Mouse (Mus musculus): ENCODE measurements around the gene Polrmt.
A peak's percentile ranks its signal among the peaks of the same experiment; 100 is the strongest.

The Polrmt gene

DNA sequence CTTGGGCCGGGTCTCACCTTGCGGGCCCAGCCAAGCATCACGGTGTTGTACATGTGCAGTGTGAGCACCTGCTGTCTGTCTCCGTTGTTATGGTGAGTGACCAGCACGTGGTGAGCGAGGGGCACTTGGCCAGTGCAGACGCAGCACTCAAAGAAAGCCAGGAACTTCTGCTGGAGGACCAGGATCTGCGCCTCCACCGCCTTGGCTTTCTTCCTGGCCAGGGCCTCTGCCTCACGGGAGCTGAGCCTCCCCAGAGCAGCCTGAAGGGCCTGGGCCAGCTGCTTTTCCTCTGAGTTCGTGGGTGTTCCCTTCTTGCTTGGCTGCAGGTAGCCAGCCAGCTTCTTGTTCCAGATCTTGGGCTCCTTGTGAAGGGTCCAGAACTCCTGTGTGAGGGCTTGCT is 3.2 kb downstream of the Polrmt start:
- no peak for DNase-seq (ENCODE audit: low spot score)

DNA sequence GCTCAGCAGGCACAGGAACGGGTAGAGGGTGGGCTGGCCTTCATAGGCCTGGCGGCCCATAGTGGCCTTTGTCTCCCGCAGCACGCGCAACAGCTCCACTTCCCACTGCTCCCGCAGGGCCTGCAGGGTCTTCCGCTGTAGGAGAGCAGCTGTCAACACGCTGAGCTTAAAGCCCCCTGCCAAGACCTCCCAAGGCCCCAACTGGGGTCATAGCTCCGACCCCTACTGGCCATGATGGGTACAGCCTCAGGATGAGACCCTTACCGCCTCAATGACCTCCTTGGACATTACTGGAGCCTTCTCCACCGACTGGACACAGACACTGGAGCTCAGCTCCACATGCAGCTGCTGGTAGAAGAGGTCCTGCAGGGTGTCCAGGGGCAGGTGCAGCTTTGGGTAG is 5.5 kb downstream of the Polrmt start:
- DNase-seq (ENCODE audit: low spot score): no peak

- DNase-seq (ENCODE audit: low spot score): no peak
Measured at GRCm38 (mm10) chr10:79739234-79739633, 7.1 kb downstream of the Polrmt start.

GRCm38 (mm10) chr10:79738259-79738658 is 8.1 kb downstream of the Polrmt start:
- DNase-seq (ENCODE audit: low spot score): no peak

GRCm38 (mm10) chr10:79736706-79737105 is 9.7 kb downstream of the Polrmt start:
- DNase-seq (ENCODE audit: low spot score): no peak

DNA sequence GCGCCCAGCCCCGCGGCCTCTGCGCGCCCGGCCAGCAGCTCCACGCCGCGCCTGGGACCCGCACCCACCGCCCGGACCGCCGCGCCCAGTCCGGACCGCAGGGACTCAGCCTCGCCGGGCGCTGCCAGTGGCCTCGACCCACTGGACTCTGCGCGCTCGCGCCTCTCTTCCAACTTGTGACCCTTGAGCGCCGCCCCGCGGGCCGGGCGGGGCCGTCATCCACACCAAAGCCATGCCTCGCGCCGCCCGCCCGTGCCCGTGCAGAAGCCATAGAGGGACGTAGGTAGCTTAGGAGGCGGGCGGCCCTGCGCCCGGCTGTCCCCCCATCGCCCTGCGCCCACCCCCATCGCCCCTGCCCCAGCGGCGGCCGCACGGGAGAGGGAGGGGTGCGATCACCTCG is 11.0 kb downstream of the Polrmt start:
- no peak for DNase-seq (ENCODE audit: low spot score)

DNA sequence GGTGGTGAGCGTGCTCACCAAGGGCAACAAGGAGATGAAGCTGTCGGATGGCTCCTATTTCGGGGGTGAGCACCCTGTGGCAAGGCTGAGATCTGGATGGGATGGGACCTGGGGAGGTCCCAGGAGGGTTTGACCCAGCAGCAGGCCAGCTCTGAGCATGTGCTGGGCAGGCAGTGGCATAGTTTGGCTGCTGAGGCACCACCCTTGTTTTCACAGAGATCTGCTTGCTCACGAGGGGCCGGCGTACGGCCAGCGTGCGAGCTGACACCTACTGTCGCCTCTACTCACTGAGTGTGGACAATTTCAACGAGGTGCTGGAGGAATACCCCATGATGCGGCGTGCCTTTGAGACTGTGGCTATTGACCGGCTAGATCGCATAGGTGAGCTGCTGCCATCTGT is 12.5 kb downstream of the Polrmt start:
- DNase-seq (ENCODE audit: low spot score): no peak

DNA sequence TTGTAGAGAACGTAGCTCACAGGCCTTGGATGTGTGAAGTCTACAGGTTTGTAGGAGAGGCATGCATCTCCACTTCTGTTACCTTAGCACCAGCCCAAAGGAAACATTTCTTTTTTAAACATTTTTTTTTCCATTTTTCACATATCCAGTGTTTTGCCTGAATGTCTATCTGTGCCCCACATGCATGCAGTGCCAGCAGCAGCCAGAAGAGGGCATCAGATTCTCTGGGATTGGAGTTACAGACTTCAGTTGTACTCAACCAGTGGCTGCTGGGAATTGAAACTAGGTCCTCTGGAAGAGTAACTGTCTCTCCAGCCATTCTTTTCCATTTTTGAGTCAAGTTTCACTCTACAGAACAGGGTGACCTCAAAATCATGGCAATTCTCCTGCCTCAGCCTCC is 13.9 kb downstream of the Polrmt start:
- peak; percentile 28 for DNase-seq (ENCODE audit: low spot score)

DNA sequence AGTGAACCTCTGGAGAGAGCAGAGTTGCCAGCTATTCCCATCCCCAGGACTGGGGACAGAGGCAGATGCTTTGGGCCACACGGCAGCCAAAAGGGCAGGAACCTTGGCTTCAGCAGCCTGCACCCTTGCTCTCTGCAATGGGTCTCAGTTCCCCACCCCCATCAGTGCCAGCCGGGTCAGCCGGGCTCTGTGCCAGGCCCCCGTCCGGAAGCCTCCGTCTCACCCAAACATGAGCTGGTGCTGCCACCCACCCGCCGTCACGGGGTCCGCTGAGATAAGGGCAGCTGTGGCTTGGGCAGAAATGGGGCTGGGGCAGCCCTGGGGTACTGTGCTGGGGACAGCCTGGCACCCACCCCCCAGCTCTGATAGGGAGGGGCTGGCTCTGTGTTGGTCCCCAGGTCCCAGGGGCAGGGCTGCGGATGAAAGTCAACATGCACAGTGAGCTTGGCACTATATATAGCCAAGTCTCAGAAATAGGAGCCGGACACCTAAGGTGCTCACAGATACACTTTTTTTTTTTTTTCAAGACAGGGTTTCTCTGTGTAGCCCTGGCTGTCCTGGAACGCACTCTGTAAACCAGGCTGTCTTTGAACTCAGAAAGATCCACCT is 16.9 kb downstream of the Polrmt start:
- DNase-seq (ENCODE audit: low spot score): no peak

- no peak for DNase-seq (ENCODE audit: low spot score)
Measured at GRCm38 (mm10) chr10:79728323-79729249, 17.8 kb downstream of the Polrmt start.

GRCm38 (mm10) chr10:79726090-79726489 is 20.3 kb downstream of the Polrmt start:
- peak; percentile 57 for DNase-seq (ENCODE audit: low spot score)

- DNase-seq (ENCODE audit: low spot score): no peak
Measured at GRCm38 (mm10) chr10:79723692-79724091, 22.7 kb downstream of the Polrmt start.

DNA sequence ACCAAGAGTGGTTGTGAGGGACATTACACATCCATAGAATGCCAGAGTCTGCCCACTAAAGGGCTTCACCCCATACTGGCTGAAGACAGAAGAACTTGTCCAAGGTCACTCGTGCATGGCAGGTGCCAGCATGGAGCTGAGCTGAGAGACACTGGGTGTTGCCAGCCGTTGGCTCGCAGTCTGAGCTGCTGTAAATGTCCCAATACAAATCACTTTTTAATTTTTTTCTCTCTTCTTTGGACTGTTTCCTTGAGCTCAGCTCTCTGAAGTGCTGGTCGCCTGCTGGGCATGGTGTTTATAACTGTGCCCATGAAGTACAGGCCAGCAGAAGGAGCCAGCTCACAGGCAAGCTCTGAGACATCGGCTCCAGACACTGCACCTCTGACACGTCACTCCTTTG is 23.3 kb downstream of the Polrmt start:
- DNase-seq (ENCODE audit: low spot score): no peak

DNA sequence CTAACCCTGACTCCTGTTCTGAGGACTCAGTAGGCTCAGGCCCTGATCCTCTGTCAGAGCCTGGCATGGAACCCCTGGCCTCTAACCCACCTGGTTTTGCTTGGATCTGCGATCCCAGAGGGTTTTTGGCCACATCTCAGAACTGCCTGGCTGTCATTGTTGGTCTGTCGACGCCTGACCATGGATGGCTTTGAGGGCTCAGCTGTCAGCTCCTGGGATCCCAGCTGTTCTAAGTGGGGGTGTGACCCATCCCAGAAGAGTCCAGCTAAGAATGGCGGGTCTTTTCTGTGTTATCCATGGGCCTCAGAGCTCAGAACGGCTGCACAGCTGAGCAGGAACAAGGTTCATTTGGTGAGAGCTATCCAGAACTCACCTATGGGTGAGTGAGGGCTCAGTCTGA is 25.3 kb downstream of the Polrmt start:
- no peak for DNase-seq (ENCODE audit: low spot score)

GRCm38 (mm10) chr10:79717640-79718357 is 28.6 kb downstream of the Polrmt start:
- no peak for DNase-seq (ENCODE audit: low spot score)

GRCm38 (mm10) chr10:79716988-79717355 is 29.4 kb downstream of the Polrmt start:
- DNase-seq (ENCODE audit: low spot score): peak; percentile 14

DNA sequence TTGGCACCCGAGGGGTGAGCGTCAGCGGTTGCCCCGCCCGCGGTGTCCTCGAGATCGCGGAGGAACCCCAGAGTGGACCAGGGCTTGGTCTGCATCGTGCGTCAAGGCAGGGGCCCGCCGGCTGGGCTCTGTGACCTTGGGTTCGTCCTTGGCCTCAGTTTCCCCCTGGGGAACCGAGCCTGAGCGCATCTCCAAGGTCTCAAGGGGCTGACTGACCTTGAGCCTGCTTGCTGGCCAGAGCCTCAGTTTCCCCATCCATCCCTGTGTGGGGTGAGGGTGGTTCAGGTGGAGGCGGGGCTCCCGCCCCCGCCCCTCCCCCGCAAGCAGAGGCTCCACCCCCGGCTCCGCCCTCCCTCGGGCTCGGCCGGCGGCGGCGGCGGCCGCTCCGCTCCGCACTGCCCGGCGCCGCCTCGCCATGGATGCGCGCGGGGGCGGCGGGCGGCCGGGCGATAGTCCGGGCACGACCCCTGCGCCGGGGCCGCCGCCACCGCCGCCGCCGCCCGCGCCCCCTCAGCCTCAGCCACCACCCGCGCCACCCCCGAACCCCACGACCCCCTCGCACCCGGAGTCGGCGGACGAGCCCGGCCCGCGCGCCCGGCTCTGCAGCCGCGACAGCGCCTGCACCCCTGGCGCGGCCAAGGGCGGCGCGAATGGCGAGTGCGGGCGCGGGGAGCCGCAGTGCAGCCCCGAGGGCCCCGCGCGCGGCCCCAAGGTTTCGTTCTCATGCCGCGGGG is 30.0 kb downstream of the Polrmt start, which contains the start of gene Hcn2:
Gene Hcn2 (plus strand): TSS at position 381 of the 734 bp plus-strand sequence.
- no peak for DNase-seq (ENCODE audit: low spot score)

DNA sequence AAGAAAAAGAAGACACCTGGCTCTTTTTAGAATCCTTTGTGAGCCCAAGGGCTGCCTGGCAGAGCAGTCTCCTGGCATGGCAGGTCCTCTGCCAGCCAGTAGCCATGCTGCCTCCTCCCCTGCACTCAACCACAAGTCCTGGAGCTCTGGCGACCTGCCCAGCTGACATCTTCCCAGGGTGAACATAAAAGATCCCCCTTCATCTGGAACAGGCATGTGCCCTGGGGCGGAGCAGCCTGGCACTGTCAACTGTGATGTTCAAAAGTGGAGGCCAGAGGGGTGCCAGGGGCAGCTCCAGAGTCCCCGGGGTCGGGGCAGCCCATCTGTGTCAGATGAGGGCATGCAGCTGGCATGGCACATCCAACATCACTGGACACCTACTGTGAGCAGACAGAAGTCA is 31.4 kb downstream of the Polrmt start:
- no peak for DNase-seq (ENCODE audit: low spot score)

DNA sequence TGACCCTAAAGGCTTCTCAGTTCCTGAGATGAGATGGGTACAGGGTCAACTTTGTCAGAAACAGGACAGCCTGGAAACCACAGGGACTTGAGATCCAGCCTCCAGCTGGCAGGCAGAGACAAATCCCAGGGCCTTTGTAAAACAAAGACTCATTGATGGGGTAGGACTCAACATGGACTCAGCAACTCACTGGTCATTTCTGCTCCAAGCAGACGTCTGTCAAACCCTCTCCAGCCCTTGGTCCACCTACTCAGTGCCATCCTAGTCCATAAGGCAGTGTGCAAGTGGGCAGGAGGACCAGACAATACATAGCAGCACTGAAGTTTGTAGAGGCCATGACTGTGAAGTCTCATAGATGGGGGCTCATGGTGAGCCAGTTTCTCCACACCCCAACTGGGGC is 33.2 kb downstream of the Polrmt start:
- no peak for DNase-seq (ENCODE audit: low spot score)

DNA sequence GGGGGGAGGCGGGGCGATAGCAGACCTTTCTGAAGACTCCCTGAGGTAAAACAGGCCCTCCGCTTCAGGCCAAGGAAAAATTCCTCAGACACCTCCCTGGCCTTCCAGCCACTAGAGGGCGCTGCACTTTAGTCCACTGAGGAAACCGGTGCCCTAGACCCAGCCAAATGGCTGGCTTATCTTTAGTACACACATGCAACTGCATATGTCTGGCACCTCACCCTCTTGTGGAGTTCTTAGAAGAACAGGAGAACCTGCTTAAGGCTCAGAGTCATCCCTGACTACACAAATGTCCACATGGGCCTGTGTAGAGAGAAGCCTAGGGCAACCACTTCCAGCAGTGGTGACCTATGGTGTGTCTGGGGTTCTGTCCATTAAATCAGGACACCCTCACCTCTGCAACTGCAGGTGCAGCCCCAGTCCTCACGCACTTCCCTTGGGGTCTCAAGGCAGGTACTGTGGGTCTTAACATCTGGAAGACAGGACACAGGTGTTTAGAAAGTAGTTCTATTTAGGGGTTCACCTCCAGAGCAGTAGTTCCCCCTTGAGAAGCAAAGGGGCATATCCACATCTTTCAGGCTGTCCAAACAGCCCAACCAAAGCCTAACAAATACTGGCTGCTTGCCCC is 33.8 kb downstream of the Polrmt start:
- DNase-seq (ENCODE audit: low spot score): peak; percentile 69

DNA sequence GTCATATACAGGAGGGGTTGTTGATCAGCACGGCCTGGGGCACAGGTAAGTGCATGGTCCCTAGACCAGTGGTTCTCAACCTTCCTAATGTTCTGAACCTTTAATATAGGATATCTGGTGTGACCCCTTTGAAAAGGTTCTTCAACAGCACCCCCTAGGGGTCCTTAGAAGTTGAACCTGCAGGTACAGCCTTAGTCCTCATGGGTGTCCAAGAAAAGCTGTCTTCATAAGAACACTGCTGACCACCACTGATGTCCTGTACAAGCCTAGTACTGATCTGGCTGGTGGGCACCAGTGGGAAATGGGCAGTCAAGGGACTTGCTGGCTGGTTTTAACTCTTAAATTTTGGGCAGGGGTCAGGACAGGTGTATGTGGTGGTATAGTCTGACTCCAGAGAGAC is 34.4 kb downstream of the Polrmt start:
- peak; percentile 24 for DNase-seq (ENCODE audit: low spot score)

GRCm38 (mm10) chr10:79709307-79709706 is 37.1 kb downstream of the Polrmt start:
- DNase-seq (ENCODE audit: low spot score): no peak

Data from T-cell, adult 2 months (primary cell).